Mouse (Mus musculus) embryonic fibroblast, embryonic 13.5 days (primary cell): ENCODE data around the gene Olfr432.

Experiments used
- CTCF ChIP-seq: IDR thresholded peaks from 2 replicates; pipeline ENCODE4 v1.5.1; 2011; ENCODE audit warnings: mild to moderate bottlenecking, control low read depth, low read length, moderate library complexity, borderline replicate concordance; ENCODE audit not compliant: insufficient read depth
- POLR2A ChIP-seq: IDR thresholded peaks from 2 replicates; pipeline ENCODE4 v1.6.1; 2011; ENCODE audit warnings: low read depth, mild to moderate bottlenecking, control low read depth, low read length, moderate library complexity

DNA sequence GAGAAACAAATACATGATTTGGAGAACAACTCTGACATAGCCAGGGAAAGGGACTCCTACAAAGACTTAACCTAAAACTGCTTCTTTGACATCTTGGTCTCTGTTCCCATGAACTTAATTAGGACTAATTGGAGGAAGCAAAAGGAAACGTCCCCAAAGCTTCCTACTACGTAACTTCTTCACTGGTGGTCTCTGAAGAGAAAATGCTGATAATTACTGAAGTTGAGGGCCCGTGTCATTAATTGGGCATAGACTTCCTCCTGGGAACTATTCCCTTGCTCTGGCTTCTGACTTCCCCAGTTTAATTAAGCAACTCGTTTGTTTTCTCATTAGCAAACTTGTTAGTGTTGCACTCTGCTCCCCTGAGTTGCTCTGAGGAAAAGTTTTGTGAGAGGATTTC is 13.2 kb upstream of the Olfr432 start:
- no peak for TF ChIP-seq CTCF
- TF ChIP-seq POLR2A: no peak
